Mouse (Mus musculus): ENCODE measurements around the gene Sema4a.

- no peak for TF ChIP-seq CTCF (IDR thresholded peaks at IDR 0.05; ENCODE audit: low read depth, low read length)
- TF ChIP-seq POLR2A (IDR thresholded peaks at IDR 0.05; ENCODE audit: insufficient read depth, low read length): no peak
- TF ChIP-seq EP300 (IDR thresholded peaks at IDR 0.05; ENCODE audit: insufficient read depth, low read depth, low read length): no peak
Measured at GRCm38 (mm10) chr3:88418016-88418415, 43.0 kb downstream of the Sema4a start.
